Mouse (Mus musculus): ENCODE measurements around the gene 4930432M17Rik.

GRCm38 (mm10) chr3:121650052-121650671, 20.4 kb upstream of the 4930432M17Rik start:
- TF ChIP-seq POLR2A (IDR thresholded peaks at IDR 0.05; ENCODE audit: low read depth, low read length) (no peak), CTCF (IDR thresholded peaks at IDR 0.05; ENCODE audit: borderline replicate concordance, insufficient read depth, low read length) (no peak)
